Mouse (Mus musculus): ENCODE results near the gene Pxmp4.

GRCm38 (mm10) chr2:154591239-154591638, 12.3 kb downstream of the Pxmp4 start:
- TF ChIP-seq CTCF (conservative IDR thresholded peaks at IDR 0.05; ENCODE audit: insufficient read depth, insufficient read length, low read depth, low read length) (no peak), POLR2A (IDR thresholded peaks at IDR 0.05; ENCODE audit: low read depth, low read length) (no peak)
